Mouse (Mus musculus) kidney, adult 9 months (tissue): ENCODE measurements around the gene Rexo1.
"Not testable (repeated sequence)": the region's sequence is repeated elsewhere in the genome, so short reads cannot be mapped to it uniquely, and the experiment has no call there.

ENCODE experiments used
- DNase-seq: peaks from one replicate; pipeline ENCODE4 v3.0.0; 2022

Rexo1 gene

GRCm38 (mm10) chr10:80561116-80561944 lies at the start of gene Rexo1:
Rexo1 (minus strand) TSS chr10:80561560.
- DNase-seq: peak; percentile 97

- peak; percentile 70 for DNase-seq
These were observed 49.7 kb upstream of the Rexo1 start for GRCm38 (mm10) chr10:80611024-80611423.

GRCm38 (mm10) chr10:80610116-80610785 lies 48.9 kb upstream of the Rexo1 start:
- DNase-seq: no peak

- DNase-seq: no peak
These were observed 48.0 kb upstream of the Rexo1 start for GRCm38 (mm10) chr10:80609269-80609924.

GRCm38 (mm10) chr10:80608435-80608834 lies 47.1 kb upstream of the Rexo1 start:
- DNase-seq: no peak

GRCm38 (mm10) chr10:80606737-80607350 lies 45.5 kb upstream of the Rexo1 start:
- DNase-seq: no peak

- DNase-seq: no peak
These were observed 44.9 kb upstream of the Rexo1 start for GRCm38 (mm10) chr10:80606306-80606705.

- not testable (repeated sequence) for DNase-seq
These were observed 44.4 kb upstream of the Rexo1 start, which contains the start of gene Gm49322 for GRCm38 (mm10) chr10:80605721-80606120. Gm49322 (plus strand) TSS chr10:80606021.

GRCm38 (mm10) chr10:80604988-80605387 lies 43.6 kb upstream of the Rexo1 start:
- no peak for DNase-seq

- no peak for DNase-seq
These were observed 42.7 kb upstream of the Rexo1 start for GRCm38 (mm10) chr10:80604001-80604509.

GRCm38 (mm10) chr10:80603364-80603763 lies 42.0 kb upstream of the Rexo1 start:
- DNase-seq: no peak

GRCm38 (mm10) chr10:80602698-80603325 lies 41.5 kb upstream of the Rexo1 start, which contains the start of the genes Scamp4 and Adat3:
Scamp4 (plus strand) TSS chr10:80602872.
Adat3 (plus strand) TSS chr10:80602880.
- DNase-seq: peak; percentile 96

- DNase-seq: no peak
These were observed 35.0 kb upstream of the Rexo1 start for GRCm38 (mm10) chr10:80596318-80596717.

GRCm38 (mm10) chr10:80589879-80590854 lies 28.8 kb upstream of the Rexo1 start, which contains the start of gene Abhd17a:
Abhd17a (minus strand) TSS chr10:80590341.
- peak; percentile 98 for DNase-seq

- DNase-seq: no peak
These were observed 27.9 kb upstream of the Rexo1 start for GRCm38 (mm10) chr10:80589127-80589878.

GRCm38 (mm10) chr10:80587305-80587657 lies 25.9 kb upstream of the Rexo1 start:
- DNase-seq: peak; percentile 69

- DNase-seq: no peak
These were observed 25.3 kb upstream of the Rexo1 start for GRCm38 (mm10) chr10:80586407-80587304.

- no peak for DNase-seq
These were observed 24.2 kb upstream of the Rexo1 start for GRCm38 (mm10) chr10:80585581-80585980.
